Comparison of ENCODE assay signal across 16 mouse cellular contexts in genomic region chr13:94445103-94445502, GRCm38 (mm10).
"Had no signal": no experiment of that assay in that cellular context is flagged by ENCODE, and none has a peak within 500 bp of the region (broad histone marks: within the 10 kb centered on the region; RNA-seq: fewer than 3 reads in every experiment).

No protein-coding gene starts in this region.

- DNase-seq: kidney, adult 18-20 months; kidney, adult 9 months; kidney, postnatal 14 days; layer of hippocampus, postnatal 36 days; liver, embryonic 13.5 days; lung, adult 2 months; lung, postnatal 14 days; lung, postnatal 4 days; right cerebral cortex, adult 18-20 months; right cerebral cortex, postnatal 14 days; right cerebral cortex, postnatal 4 days; thymus, postnatal 36 days had no signal

- H3K9ac ChIP-seq: liver, embryonic 13.5 days; midbrain, embryonic 12.5 days; midbrain, embryonic 15.5 days had no signal

- H3K4me2 ChIP-seq: liver, embryonic 13.5 days; midbrain, embryonic 12.5 days; midbrain, embryonic 15.5 days had no signal

- H3K4me1 ChIP-seq: liver, embryonic 13.5 days; midbrain, embryonic 12.5 days; midbrain, embryonic 15.5 days had no signal

- H3K27ac ChIP-seq: left cerebral cortex, adult 2 months; liver, embryonic 13.5 days; midbrain, embryonic 12.5 days; midbrain, embryonic 15.5 days had no signal

- H3K27me3 ChIP-seq: liver, embryonic 13.5 days; midbrain, embryonic 12.5 days; midbrain, embryonic 15.5 days had no signal

- H3K4me3 ChIP-seq: left cerebral cortex, adult 2 months; liver, embryonic 13.5 days; midbrain, embryonic 12.5 days; midbrain, embryonic 15.5 days; myocyte had no signal

- ATAC-seq: midbrain, embryonic 15.5 days had no signal

- H3K9me3 ChIP-seq: liver, embryonic 13.5 days; midbrain, embryonic 12.5 days; midbrain, embryonic 15.5 days had no signal
